Mouse (Mus musculus) thymus, adult 2 months (tissue): Measurements from ENCODE around the gene Plekhb2. TPM values are rescaled to one million over a fixed set of nuclear protein-coding genes. Genes with fewer than 3 reads are reported as not detected.

Experiments used
- DNase-seq: peaks from one replicate; pipeline ENCODE4 v3.0.0; 2021
- H3K27ac ChIP-seq: fragments of 200-500 bp; 2 replicates; pipeline ENCODE4 v1.5.1; 2012; ENCODE audit warnings: low read length, control low read depth; ENCODE audit not compliant: control insufficient read depth, insufficient read depth
- H3K27me3 ChIP-seq: fragments of 200-500 bp; 2 replicates; pipeline ENCODE4 v1.6.1; 2012; ENCODE audit warnings: mild to moderate bottlenecking, low read length, moderate library complexity, mixed read lengths; ENCODE audit not compliant: control insufficient read depth, insufficient read depth
- H3K36me3 ChIP-seq: fragments of 200-500 bp; 2 replicates; pipeline ENCODE4 v1.6.1; 2012; ENCODE audit warnings: mild to moderate bottlenecking, low read length, moderate library complexity; ENCODE audit not compliant: control insufficient read depth, insufficient read depth
- H3K4me1 ChIP-seq: fragments of 200-500 bp; replicated peaks from 2 replicates; pipeline ENCODE4 v1.6.1; 2012; ENCODE audit warnings: low read length; ENCODE audit not compliant: control insufficient read depth, insufficient read depth
- H3K4me3 ChIP-seq: fragments of 200-500 bp; 2 replicates; pipeline ENCODE4 v1.5.1; 2012; ENCODE audit warnings: mild to moderate bottlenecking, low read length, control low read depth, moderate library complexity; ENCODE audit not compliant: control insufficient read depth, insufficient read depth
- CTCF ChIP-seq: fragments of 200-500 bp; IDR thresholded peaks from 2 replicates; pipeline ENCODE4 v1.5.1; 2012; ENCODE audit warnings: mild to moderate bottlenecking, control low read depth, low read length, moderate library complexity, borderline replicate concordance; ENCODE audit not compliant: control insufficient read depth, poor library complexity, insufficient read depth; ENCODE audit errors: extremely low read depth
- POLR2A ChIP-seq: fragments of 200-500 bp; IDR thresholded peaks from 2 replicates; pipeline ENCODE4 v1.6.1; 2012; ENCODE audit warnings: mild to moderate bottlenecking, low read length, control low read depth, moderate library complexity; ENCODE audit not compliant: control insufficient read depth, poor library complexity, insufficient read depth; ENCODE audit errors: extremely low read depth
- WGBS: fragments of 180-500 bp; shearing (Covaris S2); methylation state at CpG from one replicate; pipeline ENCODE4 v1.1.7; 2018; 5-methylcytosine and 5-hydroxymethylcytosine counted together
- polyA plus RNA-seq: library from polyadenylated mRNA; depleted of rRNA; stranded (reverse); fragments of >200 nt; gene quantifications from 2 replicates; pipeline ENCODE4 v1.2.3, GENCODE M21; 2012

Gene Plekhb2
- polyA plus RNA-seq, 1 experiment, result 52.4 TPM

- H3K4me1 ChIP-seq, result peaks cover 13% of the 10 kb centered on the region
- H3K27ac ChIP-seq, result no peak overlapping the region
- no peaks in the 10 kb centered on the region for H3K27me3 ChIP-seq
- no peak for TF ChIP-seq CTCF
- TF ChIP-seq POLR2A, result no peak
- DNase-seq, result no peak
- 1% methylated on average over 12 of the region's 12 CpGs for WGBS
- H3K4me3 ChIP-seq, result peak overlapping the region; percentile 83
- H3K36me3 ChIP-seq, result no peaks in the 10 kb centered on the region
Observed at GRCm38 (mm10) chr1:34841709-34842388, 7.9 kb upstream of the Plekhb2 start.

GRCm38 (mm10) chr1:34842389-34842861 lies 7.4 kb upstream of the Plekhb2 start:
- no peaks in the 10 kb centered on the region for H3K36me3 ChIP-seq
- TF ChIP-seq POLR2A (no peak), CTCF (no peak)
- peak; percentile 58 for DNase-seq
- peak overlapping the region; percentile 83 for H3K4me3 ChIP-seq
- H3K4me1 ChIP-seq, result peaks cover 13% of the 10 kb centered on the region
- H3K27ac ChIP-seq, result peak overlapping the region; percentile 53; the same call in 1 of the 2 replicates
- H3K27me3 ChIP-seq, result no peaks in the 10 kb centered on the region
- WGBS, result under 1% methylated on average over 44 of the region's 51 CpGs

- peak; percentile 88 for DNase-seq
- TF ChIP-seq POLR2A, result peak; percentile 91
- TF ChIP-seq CTCF, result peak; percentile 55; the same call in 1 of the 2 replicates
- 4% methylated on average over 46 of the region's 59 CpGs for WGBS
- Histone ChIP-seq H3K36me3 (no peaks in the 10 kb centered on the region), H3K4me3 (peak within 1 kb of the TSS; percentile 83), H3K27ac (peak within 1 kb of the TSS; percentile 79), H3K4me1 (peaks cover 11% of the 10 kb centered on the region), H3K27me3 (no peaks in the 10 kb centered on the region)
Observed at GRCm38 (mm10) chr1:34842887-34843618, 6.7 kb upstream of the Plekhb2 start, which contains the start of gene Fam168b. TSS of gene Fam168b (minus strand) at chr1:34843065.

- no peaks in the 10 kb centered on the region for H3K36me3 ChIP-seq
- H3K4me1 ChIP-seq, result peaks cover 16% of the 10 kb centered on the region
- 90% methylated on average over 3 of the region's 3 CpGs for WGBS
- no peak overlapping the region for H3K4me3 ChIP-seq
- no peaks in the 10 kb centered on the region for H3K27me3 ChIP-seq
- TF ChIP-seq POLR2A, result no peak
- TF ChIP-seq CTCF, result no peak
- no peak overlapping the region for H3K27ac ChIP-seq
- no peak for DNase-seq
Observed at GRCm38 (mm10) chr1:34847070-34847469, 2.7 kb upstream of the Plekhb2 start.

- Histone ChIP-seq H3K4me3 (peak overlapping the region; percentile 97), H3K27me3 (no peaks in the 10 kb centered on the region), H3K36me3 (no peaks in the 10 kb centered on the region), H3K4me1 (peaks cover 18% of the 10 kb centered on the region), H3K27ac (peak overlapping the region; percentile 61; the same call in 1 of the 2 replicates)
- 59% methylated on average over 11 of the region's 11 CpGs for WGBS
- DNase-seq, result no peak
- TF ChIP-seq CTCF, result no peak
- TF ChIP-seq POLR2A, result no peak
Observed at GRCm38 (mm10) chr1:34850343-34851136, 764 bp downstream of the Plekhb2 start.

GRCm38 (mm10) chr1:34851562-34851961 lies 1.8 kb downstream of the Plekhb2 start:
- Histone ChIP-seq H3K27ac (peak overlapping the region; percentile 25), H3K4me3 (no peak overlapping the region), H3K36me3 (no peaks in the 10 kb centered on the region), H3K27me3 (no peaks in the 10 kb centered on the region), H3K4me1 (peaks cover 18% of the 10 kb centered on the region)
- DNase-seq, result peak; percentile 41
- TF ChIP-seq CTCF, result no peak
- no peak for TF ChIP-seq POLR2A
- 11% methylated on average over 6 of the region's 6 CpGs for WGBS
